Mouse (Mus musculus) midbrain, embryonic 15.5 days (tissue): ENCODE measurements around the gene Zfp282. TPM values are rescaled to one million over a fixed set of nuclear protein-coding genes. Genes with fewer than 3 reads are reported as not detected.
A peak's percentile ranks its signal among the peaks of the same experiment; 100 is the strongest.
"Not testable (repeated sequence)": the region's sequence is repeated elsewhere in the genome, so short reads cannot be mapped to it uniquely, and the experiment has no call there.

Experiments
- ATAC-seq: fragments of 200-750 bp; cut with Nextera tagmentation; replicated peaks from 2 replicates; pipeline ENCODE4 v1.8.0; 2017; ENCODE audit warnings: moderate TSS enrichment
- H3K27ac ChIP-seq: fragments of 300-500 bp; sonication (generic); 2 replicates; pipeline ENCODE4 v1.5.1; 2015; ENCODE audit warnings: mild to moderate bottlenecking, inconsistent platforms
- H3K27me3 ChIP-seq: fragments of 300-500 bp; sonication (generic); replicated peaks from 2 replicates; pipeline ENCODE4 v1.6.1; 2015; ENCODE audit warnings: inconsistent platforms
- H3K36me3 ChIP-seq: fragments of 300-500 bp; sonication (generic); replicated peaks from 2 replicates; pipeline ENCODE4 v1.6.1; 2015; ENCODE audit warnings: inconsistent platforms
- H3K4me1 ChIP-seq: fragments of 300-500 bp; sonication (generic); 2 replicates; pipeline ENCODE4 v1.6.1; 2015; ENCODE audit warnings: inconsistent platforms
- H3K4me2 ChIP-seq: fragments of 300-500 bp; sonication (generic); 2 replicates; pipeline ENCODE4 v1.6.1; 2015; ENCODE audit warnings: inconsistent platforms, mild to moderate bottlenecking, moderate library complexity
- H3K4me3 ChIP-seq: fragments of 300-500 bp; sonication (generic); 2 replicates; pipeline ENCODE4 v1.5.1; 2015; ENCODE audit warnings: mild to moderate bottlenecking, inconsistent platforms
- H3K9ac ChIP-seq: fragments of 300-500 bp; sonication (generic); 2 replicates; pipeline ENCODE4 v1.6.1; 2015; ENCODE audit warnings: mild to moderate bottlenecking, inconsistent platforms
- H3K9me3 ChIP-seq: fragments of 300-500 bp; sonication (generic); 2 replicates; pipeline ENCODE4 v1.6.1; 2016; ENCODE audit warnings: inconsistent platforms
- WGBS: fragments of 180-500 bp; shearing (Covaris S2); methylation state at CpG from one replicate; pipeline ENCODE4 v1.1.7; 2015; ENCODE audit warnings: mixed read lengths; 5-methylcytosine and 5-hydroxymethylcytosine counted together
- polyA plus RNA-seq: library from polyadenylated mRNA; unstranded; fragments of >200 nt; fragmentation: Nextera tagmentation; extraction: Ambion mirVana; gene quantifications from 2 replicates; pipeline ENCODE4 v1.2.1, GENCODE M21; 2015

Zfp282 gene
- polyA plus RNA-seq, 1 experiment from 2014 or later, result 27.5 TPM

DNA sequence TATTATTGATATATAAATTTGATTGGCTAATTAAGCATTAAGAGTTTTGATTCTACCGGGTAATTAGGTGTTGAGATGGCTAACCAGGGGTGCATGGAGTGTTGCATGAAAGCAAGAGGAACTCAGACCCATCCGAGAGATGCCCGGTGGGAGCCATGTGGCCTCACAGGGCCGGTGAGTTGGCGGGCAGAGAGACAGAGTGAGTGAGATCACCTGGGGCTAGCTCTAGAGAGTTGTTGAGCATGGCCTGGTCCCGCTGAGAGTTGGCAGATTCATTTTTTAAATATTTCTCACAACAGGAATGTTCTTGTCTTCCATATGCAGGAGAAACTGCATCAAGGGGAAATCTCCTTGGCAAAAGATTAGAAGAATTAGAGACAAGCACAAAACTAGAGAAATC is 19.8 kb upstream of the Zfp282 start:
- no peak for ATAC-seq
- H3K9ac ChIP-seq, result no peak overlapping the region
- no peaks in the 10 kb centered on the region for H3K9me3 ChIP-seq
- H3K4me1 ChIP-seq, result no peaks in the 10 kb centered on the region
- H3K4me3 ChIP-seq, result no peak overlapping the region
- H3K27me3 ChIP-seq, result no peaks in the 10 kb centered on the region
- no peak overlapping the region for H3K27ac ChIP-seq
- WGBS, result 91% methylated on average over 6 of the region's 6 CpGs
- peaks cover 23% of the 10 kb centered on the region for H3K36me3 ChIP-seq
- H3K4me2 ChIP-seq, result no peak overlapping the region

DNA sequence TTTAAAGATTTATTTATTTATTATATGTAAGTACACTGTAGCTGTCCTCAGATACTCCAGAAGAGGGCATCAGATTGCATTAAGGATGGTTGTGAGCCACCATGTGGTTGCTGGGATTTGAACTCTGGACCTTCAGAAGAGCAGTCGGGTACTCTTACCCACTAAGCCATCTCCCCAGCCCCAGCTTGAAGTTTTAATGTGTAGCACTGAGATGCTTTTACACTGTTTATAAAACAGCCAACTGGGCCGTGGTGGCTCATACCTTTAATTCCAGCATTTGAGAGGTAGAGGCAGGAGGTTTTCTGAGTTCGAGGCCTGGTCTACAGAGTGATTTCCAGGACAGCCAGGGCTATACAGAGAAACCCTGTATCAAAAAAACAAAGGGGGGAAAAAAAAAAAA is 19.3 kb upstream of the Zfp282 start:
- not testable (repeated sequence) for H3K9ac ChIP-seq, H3K4me3 ChIP-seq, H3K27ac ChIP-seq, H3K27me3 ChIP-seq, ATAC-seq, H3K4me2 ChIP-seq, H3K4me1 ChIP-seq, H3K9me3 ChIP-seq
- 92% methylated on average over 3 of the region's 3 CpGs for WGBS
- H3K36me3 ChIP-seq, result peaks cover 26% of the 10 kb centered on the region

DNA sequence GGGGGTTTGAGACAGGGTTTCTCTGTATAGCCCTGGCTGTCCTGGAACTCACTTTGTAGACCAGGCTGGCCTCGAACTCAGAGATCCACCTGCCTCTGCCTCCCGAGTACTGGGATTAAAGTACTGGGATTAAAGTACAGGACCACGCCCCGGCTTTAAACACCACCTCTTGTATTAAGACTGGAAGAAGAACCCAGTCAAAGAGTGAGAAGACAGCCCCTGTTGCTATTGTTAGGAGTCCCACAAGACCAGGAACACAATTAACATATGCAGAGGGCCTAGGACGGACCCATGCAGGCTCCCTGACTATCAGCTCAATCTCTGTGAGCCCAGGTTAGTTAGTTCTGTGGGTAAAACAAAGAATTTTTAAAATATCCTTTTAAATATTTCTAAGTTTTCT is 4.7 kb upstream of the Zfp282 start:
- no peak for ATAC-seq
- no peaks in the 10 kb centered on the region for H3K9me3 ChIP-seq
- H3K36me3 ChIP-seq, result peaks cover under 1% of the 10 kb centered on the region; the same call in 1 of the 2 replicates
- 87% methylated on average over 5 of the region's 5 CpGs for WGBS
- no peak overlapping the region for H3K4me3 ChIP-seq
- H3K4me1 ChIP-seq, result no peaks in the 10 kb centered on the region
- H3K4me2 ChIP-seq, result no peak overlapping the region
- no peak overlapping the region for H3K27ac ChIP-seq
- no peak overlapping the region for H3K9ac ChIP-seq
- H3K27me3 ChIP-seq, result no peaks in the 10 kb centered on the region

DNA sequence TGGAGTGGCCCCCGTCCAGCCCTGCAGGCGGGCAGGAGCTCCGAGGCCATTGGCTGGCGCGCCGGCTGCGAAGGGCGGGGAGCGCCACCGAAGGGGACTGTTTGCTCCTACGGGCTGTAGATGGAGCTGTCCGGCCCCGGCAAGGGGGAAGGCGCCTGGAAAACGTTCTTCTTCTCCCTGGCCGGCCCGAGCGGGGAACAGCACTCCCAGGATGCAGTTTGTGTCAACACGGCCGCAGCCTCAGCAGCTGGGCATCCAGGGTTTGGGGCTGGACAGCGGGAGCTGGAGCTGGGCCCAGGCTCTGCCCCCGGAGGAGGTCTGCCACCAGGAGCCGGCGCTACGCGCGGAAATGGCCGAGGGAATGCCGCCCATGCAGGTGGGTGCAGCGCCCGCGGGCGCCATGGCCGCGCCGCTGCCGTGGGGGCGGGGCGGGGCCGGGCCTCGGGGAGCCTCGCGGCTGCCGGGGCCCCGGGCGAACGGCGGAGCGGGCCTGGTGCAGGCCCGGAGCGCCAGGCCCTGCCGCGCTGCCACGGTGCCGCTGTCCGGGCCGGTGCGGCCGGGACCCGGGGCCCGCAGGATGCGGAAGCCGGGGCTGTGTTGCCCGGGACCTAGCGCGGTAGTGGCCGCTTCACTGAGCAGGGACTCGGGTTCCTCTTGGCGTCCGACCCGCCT is 593 bp downstream of the Zfp282 start:
- peaks cover 18% of the 10 kb centered on the region for H3K4me1 ChIP-seq
- H3K4me3 ChIP-seq, result peak overlapping the region; percentile 97
- peak overlapping the region; percentile 98 for H3K9ac ChIP-seq
- ATAC-seq, result peak; percentile 97
- no peaks in the 10 kb centered on the region for H3K9me3 ChIP-seq
- no peaks in the 10 kb centered on the region for H3K27me3 ChIP-seq
- H3K4me2 ChIP-seq, result peak overlapping the region; percentile 61
- H3K27ac ChIP-seq, result peak overlapping the region; percentile 98
- WGBS, result under 1% methylated on average over 68 of the region's 71 CpGs
- peaks cover 17% of the 10 kb centered on the region for H3K36me3 ChIP-seq

DNA sequence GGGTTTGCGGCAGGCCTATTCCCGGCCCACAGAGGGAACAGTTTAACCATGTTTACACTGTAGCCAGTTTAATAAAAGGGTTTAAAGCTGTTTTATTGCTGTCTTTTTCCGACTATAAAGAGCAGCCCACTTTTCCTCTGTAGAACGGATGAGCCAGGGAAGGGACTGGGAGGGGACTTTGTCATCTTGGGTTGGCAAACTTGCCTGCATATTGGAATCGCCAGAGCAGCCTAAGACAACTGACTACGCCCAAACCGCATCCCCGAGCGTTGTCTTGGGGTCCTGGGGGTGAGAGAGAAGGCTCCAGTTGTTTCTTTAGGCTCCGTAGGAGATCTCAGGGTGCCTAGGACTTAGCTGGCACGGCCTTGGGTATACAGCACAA is 1.1 kb downstream of the Zfp282 start:
- 0% methylated on average over 11 of the region's 11 CpGs for WGBS
- ATAC-seq, result no peak
- Histone ChIP-seq H3K4me1 (peaks cover 18% of the 10 kb centered on the region), H3K27me3 (no peaks in the 10 kb centered on the region), H3K4me3 (peak overlapping the region; percentile 97), H3K9ac (peak overlapping the region; percentile 98), H3K27ac (peak overlapping the region; percentile 98), H3K36me3 (peaks cover 22% of the 10 kb centered on the region), H3K4me2 (peak overlapping the region; percentile 61), H3K9me3 (no peaks in the 10 kb centered on the region)

DNA sequence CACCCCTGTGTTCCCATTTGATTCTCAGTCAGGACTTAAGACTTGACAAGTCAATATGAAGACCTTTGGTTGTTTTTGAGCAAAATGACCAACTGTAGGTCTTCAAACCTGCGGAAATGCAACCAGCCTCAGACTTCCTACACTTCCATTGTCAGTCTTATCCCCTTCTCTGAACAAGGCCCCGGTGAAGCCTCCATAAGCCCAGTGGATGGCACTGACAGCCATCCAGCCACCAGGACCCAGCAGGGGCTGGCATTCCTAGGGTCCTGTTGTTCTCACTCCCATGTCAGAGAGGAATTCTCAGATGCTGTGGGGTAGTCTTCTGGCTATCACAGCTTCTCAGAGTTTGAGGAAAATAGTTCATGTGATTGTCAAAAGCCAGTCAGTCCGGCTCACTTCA is 1.6 kb downstream of the Zfp282 start:
- H3K9ac ChIP-seq, result peak overlapping the region; percentile 98
- H3K4me2 ChIP-seq, result peak overlapping the region; percentile 61
- peak overlapping the region; percentile 97 for H3K4me3 ChIP-seq
- peaks cover 26% of the 10 kb centered on the region for H3K36me3 ChIP-seq
- no peak for ATAC-seq
- peaks cover 18% of the 10 kb centered on the region for H3K4me1 ChIP-seq
- 39% methylated on average over 3 of the region's 3 CpGs for WGBS
- peak overlapping the region; percentile 98 for H3K27ac ChIP-seq
- no peaks in the 10 kb centered on the region for H3K9me3 ChIP-seq
- no peaks in the 10 kb centered on the region for H3K27me3 ChIP-seq

DNA sequence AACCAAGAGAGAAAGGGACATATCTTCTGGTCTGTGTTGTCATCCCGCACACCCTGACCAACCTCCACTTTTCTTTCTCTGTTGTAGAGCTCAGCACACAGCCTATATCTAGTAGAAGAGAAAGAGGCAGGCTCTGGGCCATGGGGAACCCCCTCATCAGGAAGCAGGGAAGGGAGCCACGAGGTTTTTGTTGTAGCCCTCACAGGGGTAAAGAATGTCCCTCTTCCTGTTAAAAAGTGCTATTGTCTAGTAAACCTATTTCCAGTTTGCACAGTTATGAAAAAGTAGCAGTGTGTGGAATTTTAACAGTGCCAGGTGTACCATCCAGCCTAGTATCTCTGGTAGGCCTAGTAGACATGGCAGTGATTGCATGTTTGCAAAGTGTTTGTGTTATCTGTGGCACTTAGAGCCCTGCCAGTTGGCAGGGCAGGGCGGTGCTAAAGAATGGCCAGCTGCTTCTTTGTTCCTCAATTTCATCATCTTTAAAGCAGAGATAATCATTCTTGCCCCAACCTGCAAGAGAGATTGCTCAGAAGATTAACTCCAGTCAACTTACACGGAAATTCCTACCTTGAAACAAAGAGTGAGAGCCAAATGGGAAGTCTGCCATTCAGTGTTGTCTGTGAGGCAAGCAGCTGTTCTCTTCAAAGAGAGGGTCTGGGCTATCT is 2.2 kb downstream of the Zfp282 start:
- no peak for ATAC-seq
- Histone ChIP-seq H3K4me3 (peak overlapping the region; percentile 97), H3K36me3 (peaks cover 31% of the 10 kb centered on the region), H3K4me2 (peak overlapping the region; percentile 61), H3K9ac (peak overlapping the region; percentile 98; the same call in 1 of the 2 replicates), H3K9me3 (no peaks in the 10 kb centered on the region), H3K27me3 (no peaks in the 10 kb centered on the region), H3K27ac (no peak overlapping the region), H3K4me1 (peaks cover 18% of the 10 kb centered on the region)
- WGBS, result 66% methylated on average over 4 of the region's 4 CpGs

DNA sequence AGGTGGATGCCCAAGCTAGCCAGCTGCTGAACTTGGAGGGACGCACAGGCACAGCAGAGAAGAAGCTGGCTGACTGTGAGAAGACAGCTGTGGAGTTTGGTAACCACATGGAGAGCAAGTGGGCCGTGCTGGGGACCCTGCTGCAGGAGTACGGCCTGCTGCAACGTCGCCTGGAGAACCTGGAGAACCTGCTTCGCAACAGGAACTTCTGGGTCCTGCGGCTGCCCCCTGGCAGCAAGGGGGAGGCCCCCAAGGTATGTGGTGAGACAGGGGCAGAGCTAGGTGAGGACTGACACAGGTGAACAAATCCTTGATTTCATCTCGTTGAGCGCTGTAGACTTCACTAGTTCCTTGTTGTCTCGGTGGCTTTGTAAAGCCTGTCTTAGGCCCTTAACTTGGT is 3.2 kb downstream of the Zfp282 start:
- Histone ChIP-seq H3K9ac (no peak overlapping the region), H3K27me3 (no peaks in the 10 kb centered on the region), H3K9me3 (no peaks in the 10 kb centered on the region), H3K27ac (no peak overlapping the region), H3K4me1 (peaks cover 18% of the 10 kb centered on the region), H3K4me2 (no peak overlapping the region), H3K4me3 (no peak overlapping the region), H3K36me3 (peaks cover 37% of the 10 kb centered on the region)
- WGBS, result 95% methylated on average over 10 of the region's 10 CpGs
- no peak for ATAC-seq

DNA sequence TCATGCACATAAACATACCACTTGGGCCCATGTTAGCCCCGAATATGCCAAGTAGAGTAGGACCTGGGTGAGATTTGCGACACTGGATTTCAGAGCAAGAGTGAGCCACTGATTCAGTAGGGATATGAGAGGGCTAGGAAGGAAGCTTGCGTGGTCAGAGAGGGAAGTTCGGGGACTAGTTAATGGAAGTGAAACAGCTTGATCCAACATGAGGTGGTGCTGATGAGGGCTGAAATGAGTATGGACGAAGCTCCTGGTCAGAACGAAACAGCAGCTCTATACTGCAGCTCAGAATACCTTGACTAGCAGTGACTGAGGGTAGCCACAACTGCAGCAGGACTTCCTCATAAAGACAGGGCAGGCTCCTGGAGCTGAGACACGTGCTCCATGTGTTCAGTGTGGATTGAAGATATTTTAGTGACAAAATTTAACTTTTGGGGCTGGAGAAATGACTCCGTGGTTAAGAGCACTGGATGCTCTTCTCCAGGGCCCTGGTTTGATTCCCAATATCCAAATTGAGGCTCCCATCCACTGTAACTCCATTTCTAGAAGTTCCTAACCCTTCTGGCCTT is 11.9 kb downstream of the Zfp282 start:
- Histone ChIP-seq H3K9ac (no peak overlapping the region), H3K27me3 (no peaks in the 10 kb centered on the region), H3K4me3 (no peak overlapping the region), H3K9me3 (no peaks in the 10 kb centered on the region), H3K27ac (no peak overlapping the region), H3K4me2 (no peak overlapping the region), H3K36me3 (peaks cover 61% of the 10 kb centered on the region), H3K4me1 (no peaks in the 10 kb centered on the region)
- 92% methylated on average over 8 of the region's 8 CpGs for WGBS
- ATAC-seq, result no peak

DNA sequence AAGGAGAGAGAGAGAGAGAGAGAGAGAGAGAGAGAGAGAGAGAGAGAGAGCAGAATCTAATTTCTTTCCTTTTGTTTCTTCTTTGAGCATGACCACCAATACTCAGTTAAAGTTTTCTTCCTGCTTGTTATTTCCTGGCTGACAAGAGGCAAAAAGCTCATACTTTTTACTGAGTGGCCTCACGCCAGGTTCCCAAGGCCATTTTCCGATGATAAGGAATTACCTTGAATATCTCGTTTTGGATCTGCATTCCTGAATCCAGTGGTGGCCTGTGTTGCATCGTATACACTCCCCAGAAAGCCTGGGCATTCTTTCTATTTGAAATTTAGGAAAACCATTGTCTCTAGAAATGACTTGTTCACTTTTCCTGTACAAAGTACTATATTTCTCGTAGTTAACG is 22.4 kb downstream of the Zfp282 start:
- H3K4me3 ChIP-seq, result no peak overlapping the region
- H3K36me3 ChIP-seq, result peaks cover 56% of the 10 kb centered on the region
- WGBS, result 96% methylated on average over 6 of the region's 6 CpGs

DNA sequence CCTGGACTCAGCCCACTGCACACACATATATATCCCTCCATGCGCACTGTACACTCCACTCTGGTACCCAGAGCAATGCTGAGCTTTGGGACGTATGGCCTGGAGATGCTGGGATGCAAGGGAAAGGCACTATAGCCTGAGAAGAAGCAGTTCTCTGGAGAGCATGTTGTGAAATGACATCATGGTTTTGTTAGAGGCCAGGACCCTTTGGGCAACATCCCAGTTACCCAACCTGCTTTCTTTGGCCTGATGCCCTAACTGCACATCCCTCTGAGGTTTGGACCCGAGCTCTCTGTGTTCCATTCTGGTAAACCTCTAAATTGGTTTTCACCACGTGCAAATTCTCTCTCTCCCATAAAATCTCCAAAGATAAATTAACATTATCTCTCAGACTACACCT is 26.6 kb downstream of the Zfp282 start:
- Histone ChIP-seq H3K9ac (no peak overlapping the region), H3K4me1 (no peaks in the 10 kb centered on the region), H3K36me3 (peaks cover 76% of the 10 kb centered on the region), H3K27ac (no peak overlapping the region), H3K27me3 (no peaks in the 10 kb centered on the region), H3K4me2 (no peak overlapping the region), H3K4me3 (no peak overlapping the region), H3K9me3 (no peaks in the 10 kb centered on the region)
- 77% methylated on average over 4 of the region's 4 CpGs for WGBS
- ATAC-seq, result no peak

More for the DNA sequence above, 22.4 kb downstream of the Zfp282 start:
- no peaks in the 10 kb centered on the region for H3K9me3 ChIP-seq
- no peaks in the 10 kb centered on the region for H3K27me3 ChIP-seq
- H3K4me2 ChIP-seq, result no peak overlapping the region
- H3K4me1 ChIP-seq, result no peaks in the 10 kb centered on the region
- no peak overlapping the region for H3K9ac ChIP-seq
- no peak for ATAC-seq
- H3K27ac ChIP-seq, result no peak overlapping the region

DNA sequence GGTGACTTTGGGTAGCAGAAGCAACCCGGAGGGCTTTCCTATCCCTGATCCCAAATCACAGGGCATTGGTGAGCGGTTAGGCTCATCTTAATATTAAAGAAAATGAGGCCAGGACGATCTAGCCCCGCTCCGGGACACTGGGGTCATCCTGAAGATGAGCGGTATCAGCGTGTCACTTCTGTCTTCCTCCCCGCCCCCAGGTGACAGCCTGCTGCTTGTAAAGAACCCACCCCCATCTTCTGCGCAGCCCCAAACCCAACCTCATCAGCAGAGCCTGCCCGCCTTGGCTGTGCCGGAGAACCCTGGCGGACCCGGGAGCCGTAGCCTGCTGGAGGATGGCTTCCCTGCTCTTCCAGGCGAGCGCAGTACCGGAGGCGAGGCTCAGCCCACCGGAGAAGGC is 27.4 kb downstream of the Zfp282 start:
- no peaks in the 10 kb centered on the region for H3K9me3 ChIP-seq
- H3K4me3 ChIP-seq, result no peak overlapping the region
- no peaks in the 10 kb centered on the region for H3K4me1 ChIP-seq
- H3K27ac ChIP-seq, result no peak overlapping the region
- ATAC-seq, result no peak
- no peak overlapping the region for H3K4me2 ChIP-seq
- no peak overlapping the region for H3K9ac ChIP-seq
- H3K36me3 ChIP-seq, result peaks cover 69% of the 10 kb centered on the region
- no peaks in the 10 kb centered on the region for H3K27me3 ChIP-seq
- WGBS, result 44% methylated on average over 19 of the region's 19 CpGs
